Mouse (Mus musculus): ENCODE measurements at regions not wholly inside any gene's neighbourhood (a gene's known extent, or its start where the extent isn't known, plus 50 kb on each side); places are given as distances from the start of the nearest gene placed in this dataset.

- TF ChIP-seq ZNF384 (IDR thresholded peaks at IDR 0.05; ENCODE audit: low read depth, low read length) (no peak), MAFK (IDR thresholded peaks at IDR 0.05; ENCODE audit: insufficient read depth, low read depth, low read length) (no peak)
These were observed 162.2 kb upstream of the Ank start for GRCm38 (mm10) chr15:27304256-27304655.
